In the genomic region with DNA sequence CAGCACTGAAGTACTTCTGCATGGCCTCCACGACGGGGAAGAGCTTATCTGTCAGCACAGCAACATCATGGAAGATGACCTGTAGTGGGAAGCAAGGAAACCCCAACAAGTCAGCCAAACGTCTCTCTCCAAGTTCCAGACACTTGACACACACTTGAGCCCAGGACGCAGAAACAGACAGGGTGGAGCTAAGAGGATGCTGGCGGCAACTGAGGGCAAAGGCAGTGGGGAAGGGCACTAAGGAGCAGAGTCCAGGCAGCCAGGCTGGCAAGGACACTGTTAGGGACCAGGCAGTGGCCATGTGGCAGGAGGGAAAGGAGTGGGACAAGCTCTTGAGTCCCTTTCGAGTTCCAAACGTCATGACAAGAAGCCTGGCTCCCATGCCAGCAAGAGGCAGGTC, we compare ENCODE assay signal across 30 mouse cellular contexts.
"Had no signal": no experiment of that assay in that cellular context is flagged by ENCODE, and none has a peak within 500 bp of the region (broad histone marks: within the 10 kb centered on the region; RNA-seq: fewer than 3 reads in every experiment).

No protein-coding gene starts in this region.

- H3K4me2 ChIP-seq: limb, embryonic 12.5 days; limb, embryonic 13.5 days; limb, embryonic 15.5 days; liver, embryonic 11.5 days; liver, embryonic 12.5 days; liver, embryonic 13.5 days; liver, embryonic 15.5 days; lung, embryonic 14.5 days; lung, embryonic 15.5 days; midbrain, embryonic 11.5 days; midbrain, embryonic 12.5 days; midbrain, embryonic 13.5 days; midbrain, embryonic 15.5 days; neural tube, embryonic 12.5 days; neural tube, embryonic 13.5 days had no signal

- ATAC-seq: liver, embryonic 12.5 days; liver, postnatal 0 days; midbrain, embryonic 13.5 days; midbrain, embryonic 15.5 days; midbrain, embryonic 16.5 days had no signal

- H3K27ac ChIP-seq: limb, embryonic 10.5 days; limb, embryonic 12.5 days; limb, embryonic 13.5 days; limb, embryonic 15.5 days; liver, embryonic 12.5 days; liver, embryonic 13.5 days; liver, embryonic 14.5 days; liver, embryonic 15.5 days; lung, embryonic 15.5 days; macrophage; midbrain, embryonic 10.5 days; midbrain, embryonic 12.5 days; midbrain, embryonic 13.5 days; midbrain, embryonic 15.5 days; neural tube, embryonic 12.5 days; neural tube, embryonic 13.5 days had no signal

- H3K4me1 ChIP-seq: midbrain, embryonic 12.5 days; midbrain, embryonic 15.5 days; neural tube, embryonic 12.5 days had no signal

- H3K9ac ChIP-seq: limb, embryonic 12.5 days; limb, embryonic 13.5 days; limb, embryonic 15.5 days; liver, embryonic 12.5 days; liver, embryonic 13.5 days; liver, embryonic 14.5 days; liver, embryonic 15.5 days; liver, postnatal 0 days; lung, embryonic 14.5 days; lung, embryonic 15.5 days; midbrain, embryonic 12.5 days; midbrain, embryonic 13.5 days; midbrain, embryonic 15.5 days; neural tube, embryonic 12.5 days; neural tube, embryonic 13.5 days had no signal

- H3K36me3 ChIP-seq: limb, embryonic 10.5 days; limb, embryonic 12.5 days; limb, embryonic 15.5 days; liver, embryonic 12.5 days; liver, embryonic 13.5 days; liver, embryonic 15.5 days; lung, embryonic 15.5 days; midbrain, embryonic 10.5 days; midbrain, embryonic 12.5 days; midbrain, embryonic 13.5 days; midbrain, embryonic 15.5 days; neural tube, embryonic 12.5 days; neural tube, embryonic 13.5 days had no signal

- H3K27me3 ChIP-seq: limb, embryonic 12.5 days; limb, embryonic 13.5 days; limb, embryonic 15.5 days; liver, embryonic 12.5 days; liver, embryonic 13.5 days; liver, embryonic 15.5 days; lung, embryonic 15.5 days; midbrain, embryonic 12.5 days; midbrain, embryonic 13.5 days; midbrain, embryonic 15.5 days; neural tube, embryonic 12.5 days; neural tube, embryonic 13.5 days had no signal

- H3K4me3 ChIP-seq: limb, embryonic 10.5 days; limb, embryonic 12.5 days; limb, embryonic 13.5 days; limb, embryonic 15.5 days; liver, embryonic 12.5 days; liver, embryonic 13.5 days; liver, embryonic 15.5 days; lung, embryonic 15.5 days; megakaryocyte, embryonic 14.5 days; midbrain, embryonic 10.5 days; midbrain, embryonic 12.5 days; midbrain, embryonic 13.5 days; midbrain, embryonic 15.5 days; myocyte; neural tube, embryonic 12.5 days; neural tube, embryonic 13.5 days had no signal

- H3K9me3 ChIP-seq: limb, embryonic 10.5 days; limb, embryonic 12.5 days; limb, embryonic 13.5 days; limb, embryonic 15.5 days; liver, embryonic 12.5 days; liver, embryonic 13.5 days; liver, embryonic 15.5 days; lung, embryonic 15.5 days; megakaryocyte, embryonic 14.5 days; midbrain, embryonic 10.5 days; midbrain, embryonic 12.5 days; midbrain, embryonic 13.5 days; midbrain, embryonic 15.5 days; neural tube, embryonic 12.5 days; neural tube, embryonic 13.5 days had no signal

- DNase-seq: left cerebral cortex, postnatal 4 days; liver; liver, embryonic 13.5 days; liver, postnatal 0 days; lung, adult 18-20 months; lung, adult 2 months; lung, embryonic 14.5 days; lung, postnatal 10 days; lung, postnatal 14 days; midbrain, embryonic 14.5 days had no signal
